Mouse (Mus musculus) lung, postnatal 0 days (tissue): ENCODE measurements around the gene Tmigd3.

Source experiments
- CTCF ChIP-seq: IDR thresholded peaks from 2 replicates; pipeline ENCODE4 v1.5.1; 2016; ENCODE audit warnings: antibody characterized with exemption, mild to moderate bottlenecking
- EP300 ChIP-seq: IDR thresholded peaks from 2 replicates; pipeline ENCODE4 v1.6.1; 2016; ENCODE audit warnings: antibody characterized with exemption, mild to moderate bottlenecking, control low read depth

DNA sequence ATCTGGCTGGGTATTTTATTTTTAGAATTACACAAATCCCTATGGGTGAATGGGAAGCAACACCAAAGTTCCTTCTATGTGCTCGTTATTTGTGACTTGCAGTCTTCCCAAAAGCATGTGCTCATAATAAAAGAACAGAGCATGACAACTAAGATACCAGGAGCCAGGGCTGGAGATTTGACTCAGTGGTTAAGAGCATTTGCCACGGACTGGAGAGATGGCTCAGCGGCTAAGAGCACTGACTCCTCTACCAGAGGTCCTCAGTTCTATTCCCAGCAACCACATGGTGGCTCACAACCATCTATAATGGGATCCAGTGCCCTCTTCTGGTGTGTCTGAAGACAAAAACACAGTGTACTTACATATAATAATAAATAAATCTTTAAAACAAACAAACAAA lies 26.1 kb downstream of the Tmigd3 start:
- TF ChIP-seq CTCF (no peak), EP300 (no peak)
